Mouse (Mus musculus): ENCODE measurements around the gene Scap. TPM values are rescaled to one million over a fixed set of nuclear protein-coding genes. Genes with fewer than 3 reads are reported as not detected.

Scap gene
- polyA plus RNA-seq, 1 experiment from 2014 or later, result 26.2 TPM

DNA sequence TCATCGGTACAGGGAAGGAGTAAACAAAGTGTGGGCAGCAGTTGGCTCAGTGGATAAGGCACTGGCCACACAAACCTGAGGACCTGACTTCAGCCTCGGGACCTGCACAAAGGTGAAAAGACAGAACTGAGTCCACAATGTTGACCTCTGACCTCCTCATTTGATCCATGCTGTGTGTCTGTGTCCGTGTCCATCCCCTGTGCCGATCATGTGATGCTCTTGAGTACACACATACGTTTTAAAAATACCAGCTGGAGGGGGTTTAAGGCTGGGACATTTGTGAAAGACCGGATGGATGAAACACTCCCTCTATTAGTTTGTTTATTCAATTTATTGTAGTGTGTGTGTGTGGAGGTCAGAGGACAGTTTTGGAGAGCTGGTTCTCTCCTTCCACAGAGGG lies 10.7 kb downstream of the Scap start:
- Histone ChIP-seq H3K4me3 (ENCODE audit: low read length) (no peak overlapping the region), H3K27me3 (ENCODE audit: control insufficient read depth, insufficient read depth, low read depth, low read length) (no peaks in the 10 kb centered on the region), H3K4me2 (ENCODE audit: low read depth, low read length) (no peak overlapping the region), H3K27ac (ENCODE audit: low read length) (no peak overlapping the region), H3K36me3 (ENCODE audit: control insufficient read depth, insufficient read depth, low read length) (no peaks in the 10 kb centered on the region), H3K9me3 (ENCODE audit: control insufficient read depth, low read length) (no peaks in the 10 kb centered on the region), H3K4me1 (replicated peaks; ENCODE audit: control insufficient read depth, insufficient read depth, low read length) (peaks cover 9% of the 10 kb centered on the region), H3K9ac (ENCODE audit: low read length) (no peak overlapping the region)
- 0 out of 2 replicates have a peak, but pooled peaks have one; percentile 7 for ATAC-seq (ENCODE audit: low read depth)
- 28% methylated on average over 6 of the region's 6 CpGs for WGBS

DNA sequence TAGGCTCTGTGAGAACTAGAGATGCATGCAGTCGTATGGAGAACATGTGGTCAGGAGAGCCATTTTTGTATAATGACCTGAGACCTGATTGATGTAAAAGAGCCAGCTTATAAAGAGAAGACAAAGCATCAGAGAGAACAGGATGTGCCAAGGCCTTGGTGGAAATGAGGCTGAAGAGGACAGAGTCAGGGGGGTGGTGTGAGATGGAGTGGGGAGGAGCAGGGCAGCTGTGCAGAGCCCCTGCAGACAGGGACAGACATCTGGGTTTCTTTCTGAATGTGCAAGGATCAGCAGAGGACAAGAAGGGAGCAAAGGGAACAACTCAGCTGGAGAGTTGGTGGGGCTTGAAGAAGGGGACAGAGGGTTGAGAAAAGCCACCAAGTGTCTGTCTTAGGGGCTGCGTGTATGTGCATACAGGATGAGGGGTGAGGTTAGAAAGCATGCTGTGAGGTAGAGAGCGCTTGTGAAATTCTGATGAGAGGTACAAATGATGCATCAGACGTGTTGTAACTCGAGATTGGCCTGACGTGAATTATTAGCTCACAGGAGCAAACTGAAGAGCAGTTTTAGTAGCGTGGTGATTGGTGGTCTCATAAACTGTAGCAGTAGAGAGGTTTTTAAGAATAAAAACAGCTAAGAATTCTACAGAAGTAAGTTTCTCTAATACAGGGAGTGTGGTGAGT lies 12.1 kb downstream of the Scap start:
- Histone ChIP-seq H3K9ac (ENCODE audit: low read length) (no peak overlapping the region), H3K9me3 (ENCODE audit: control insufficient read depth, low read length) (no peaks in the 10 kb centered on the region), H3K27ac (ENCODE audit: low read length) (peak overlapping the region; percentile 3; the same call in 1 of the 2 replicates), H3K4me3 (ENCODE audit: low read length) (no peak overlapping the region), H3K4me1 (replicated peaks; ENCODE audit: control insufficient read depth, insufficient read depth, low read length) (peaks cover 9% of the 10 kb centered on the region), H3K4me2 (ENCODE audit: low read depth, low read length) (no peak overlapping the region), H3K27me3 (ENCODE audit: control insufficient read depth, insufficient read depth, low read depth, low read length) (no peaks in the 10 kb centered on the region), H3K36me3 (ENCODE audit: control insufficient read depth, insufficient read depth, low read length) (no peaks in the 10 kb centered on the region)
- WGBS, result 42% methylated on average over 7 of the region's 7 CpGs
- peak; percentile 75 for ATAC-seq (ENCODE audit: low read depth)

DNA sequence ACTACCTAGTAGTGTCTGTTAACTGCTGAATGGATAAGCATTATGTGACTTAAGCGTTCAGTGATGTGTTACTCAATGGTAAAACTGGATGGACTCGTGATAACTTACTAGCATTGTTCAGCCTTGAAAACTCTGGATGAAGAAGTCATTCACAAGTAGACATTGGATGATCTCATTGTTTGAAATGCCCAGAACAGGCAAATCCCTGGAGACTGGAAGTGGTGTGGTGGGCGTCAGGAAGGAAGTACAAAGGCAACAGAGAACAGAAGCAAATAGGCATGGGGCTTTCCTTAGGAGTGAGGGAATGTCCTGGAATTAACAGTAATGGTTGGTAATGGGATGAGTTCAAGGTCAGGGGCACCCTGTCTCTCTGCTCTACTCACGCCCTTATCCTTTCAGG lies 15.8 kb downstream of the Scap start:
- Histone ChIP-seq H3K27ac (ENCODE audit: low read length) (no peak overlapping the region), H3K27me3 (ENCODE audit: control insufficient read depth, insufficient read depth, low read depth, low read length) (no peaks in the 10 kb centered on the region), H3K4me3 (ENCODE audit: low read length) (no peak overlapping the region), H3K9me3 (ENCODE audit: control insufficient read depth, low read length) (no peaks in the 10 kb centered on the region), H3K4me1 (replicated peaks; ENCODE audit: control insufficient read depth, insufficient read depth, low read length) (peaks cover 9% of the 10 kb centered on the region), H3K4me2 (ENCODE audit: low read depth, low read length) (no peak overlapping the region), H3K9ac (ENCODE audit: low read length) (no peak overlapping the region), H3K36me3 (ENCODE audit: control insufficient read depth, insufficient read depth, low read length) (no peaks in the 10 kb centered on the region; the same call in 1 of the 2 replicates)
- WGBS, result 56% methylated on average over 4 of the region's 4 CpGs
- ATAC-seq (ENCODE audit: low read depth), result 0 out of 2 replicates have a peak, but pooled peaks have one; percentile 52

DNA sequence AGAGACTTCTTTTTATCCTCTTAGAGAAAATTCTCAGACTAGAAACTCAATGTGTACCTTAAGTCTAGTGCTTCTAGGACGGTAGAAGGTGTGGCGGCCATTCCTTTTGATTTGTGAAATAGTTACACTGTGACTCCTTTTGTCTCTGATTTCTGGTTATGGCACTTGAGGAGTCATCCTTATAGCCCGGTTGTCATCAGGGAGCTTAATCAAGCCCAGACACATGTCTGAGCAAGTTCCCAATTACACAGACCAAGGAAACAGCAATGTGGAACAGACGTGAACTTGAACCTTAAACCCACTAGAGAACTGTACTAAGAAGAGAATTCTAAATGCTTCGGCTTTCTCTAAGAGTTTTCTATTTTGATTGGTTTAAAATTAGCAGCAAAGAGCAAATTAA lies 17.1 kb downstream of the Scap start:
- H3K4me2 ChIP-seq (ENCODE audit: low read depth, low read length), result no peak overlapping the region
- no peaks in the 10 kb centered on the region; the same call in 1 of the 2 replicates for H3K36me3 ChIP-seq (ENCODE audit: control insufficient read depth, insufficient read depth, low read length)
- no peak overlapping the region for H3K4me3 ChIP-seq (ENCODE audit: low read length)
- ATAC-seq (ENCODE audit: low read depth), result no peak
- no peaks in the 10 kb centered on the region for H3K9me3 ChIP-seq (ENCODE audit: control insufficient read depth, low read length)
- H3K4me1 ChIP-seq (replicated peaks; ENCODE audit: control insufficient read depth, insufficient read depth, low read length), result peaks cover 2% of the 10 kb centered on the region; the same call in 1 of the 2 replicates
- 83% methylated on average over 5 of the region's 5 CpGs for WGBS
- H3K27ac ChIP-seq (ENCODE audit: low read length), result no peak overlapping the region
- no peaks in the 10 kb centered on the region for H3K27me3 ChIP-seq (ENCODE audit: control insufficient read depth, insufficient read depth, low read depth, low read length)
- H3K9ac ChIP-seq (ENCODE audit: low read length), result no peak overlapping the region

DNA sequence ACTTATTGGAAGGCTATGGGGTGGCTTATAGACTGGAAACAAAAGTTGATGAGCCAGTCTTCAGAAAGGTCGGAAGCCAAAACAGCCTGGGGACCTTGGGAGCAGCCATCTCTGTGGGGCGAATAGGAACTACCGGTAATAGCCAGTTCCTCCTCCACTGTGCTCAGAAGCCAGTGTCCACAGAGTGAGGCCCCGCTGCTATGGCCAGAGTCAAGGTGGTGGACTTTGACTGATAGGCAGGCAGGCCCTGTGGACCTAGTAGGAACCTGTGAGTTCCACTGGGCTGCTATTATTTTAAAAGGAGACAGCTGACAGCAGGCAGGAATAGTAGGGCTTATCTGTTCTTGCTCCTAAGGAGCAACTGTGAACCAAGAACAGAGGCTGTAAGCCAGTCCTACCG lies 17.5 kb downstream of the Scap start:
- H3K4me1 ChIP-seq (replicated peaks; ENCODE audit: control insufficient read depth, insufficient read depth, low read length), result no peaks in the 10 kb centered on the region
- 78% methylated on average over 5 of the region's 5 CpGs for WGBS
- no peak overlapping the region for H3K27ac ChIP-seq (ENCODE audit: low read length)

DNA sequence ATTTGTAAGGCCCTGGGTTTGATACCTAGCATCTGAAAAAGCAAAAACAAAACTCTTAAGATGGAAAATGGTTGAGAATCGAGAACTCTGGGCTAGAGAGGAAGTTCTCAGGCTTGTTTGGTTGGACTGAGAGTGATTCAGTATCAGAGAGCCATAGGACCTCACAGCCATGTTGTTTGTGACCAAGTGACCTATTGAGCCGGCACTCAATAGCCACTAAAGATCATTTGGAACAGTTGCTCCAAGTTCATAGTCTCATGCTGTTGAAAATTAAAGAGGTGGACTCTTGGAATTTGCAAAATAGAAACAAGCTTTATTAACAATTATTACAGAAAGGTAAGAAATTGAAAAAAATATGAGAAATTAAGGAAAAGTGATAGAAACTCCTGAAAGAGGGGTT lies 18.3 kb downstream of the Scap start:
- Histone ChIP-seq H3K9ac (ENCODE audit: low read length) (no peak overlapping the region), H3K4me2 (ENCODE audit: low read depth, low read length) (no peak overlapping the region), H3K4me3 (ENCODE audit: low read length) (no peak overlapping the region), H3K9me3 (ENCODE audit: control insufficient read depth, low read length) (no peaks in the 10 kb centered on the region), H3K36me3 (ENCODE audit: control insufficient read depth, insufficient read depth, low read length) (no peaks in the 10 kb centered on the region; the same call in 1 of the 2 replicates), H3K27me3 (ENCODE audit: control insufficient read depth, insufficient read depth, low read depth, low read length) (no peaks in the 10 kb centered on the region), H3K27ac (ENCODE audit: low read length) (no peak overlapping the region), H3K4me1 (replicated peaks; ENCODE audit: control insufficient read depth, insufficient read depth, low read length) (no peaks in the 10 kb centered on the region)
- WGBS, result 82% methylated on average over 2 of the region's 2 CpGs
- no peak for ATAC-seq (ENCODE audit: low read depth)

More for the DNA sequence above, 17.5 kb downstream of the Scap start:
- H3K9ac ChIP-seq (ENCODE audit: low read length), result no peak overlapping the region
- no peaks in the 10 kb centered on the region; the same call in 1 of the 2 replicates for H3K36me3 ChIP-seq (ENCODE audit: control insufficient read depth, insufficient read depth, low read length)
- no peak overlapping the region for H3K4me3 ChIP-seq (ENCODE audit: low read length)
- no peaks in the 10 kb centered on the region for H3K27me3 ChIP-seq (ENCODE audit: control insufficient read depth, insufficient read depth, low read depth, low read length)
- no peak for ATAC-seq (ENCODE audit: low read depth)
- no peaks in the 10 kb centered on the region for H3K9me3 ChIP-seq (ENCODE audit: control insufficient read depth, low read length)
- no peak overlapping the region for H3K4me2 ChIP-seq (ENCODE audit: low read depth, low read length)

DNA sequence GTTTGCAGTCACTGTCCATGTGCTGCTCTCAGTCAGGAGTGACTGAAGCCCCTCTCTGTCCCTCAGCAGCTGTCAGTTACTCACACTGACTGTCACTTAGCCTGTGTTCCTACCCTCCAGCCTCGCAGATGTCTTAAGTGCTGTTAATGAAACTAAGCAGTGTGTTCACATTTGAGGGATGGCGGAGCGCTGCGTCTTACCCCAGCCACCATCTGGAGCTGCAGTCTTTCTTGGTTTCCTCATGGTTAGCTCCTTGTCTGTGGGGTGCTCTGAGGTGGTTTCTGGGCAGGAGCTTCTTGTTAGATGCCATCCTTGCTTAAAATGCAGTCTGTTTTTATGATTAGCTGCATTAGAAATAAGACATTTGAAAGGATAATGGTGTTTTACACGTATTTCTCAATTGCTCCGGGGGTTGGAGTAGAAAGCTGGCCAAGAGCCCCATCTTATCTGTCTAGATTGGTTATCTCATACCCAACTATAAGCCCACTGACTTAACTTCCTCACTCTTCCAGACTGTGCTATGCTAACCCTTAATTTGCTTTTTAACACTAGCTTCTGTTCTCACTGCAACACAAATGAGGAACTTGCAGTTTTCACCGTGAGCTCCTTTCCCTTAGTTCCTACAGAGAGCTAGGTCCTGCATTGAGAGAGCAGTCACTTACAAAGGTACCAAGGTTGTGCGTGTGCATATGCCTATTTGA lies 19.0 kb downstream of the Scap start:
- ATAC-seq (ENCODE audit: low read depth), result no peak
- Histone ChIP-seq H3K4me2 (ENCODE audit: low read depth, low read length) (no peak overlapping the region), H3K36me3 (ENCODE audit: control insufficient read depth, insufficient read depth, low read length) (no peaks in the 10 kb centered on the region; the same call in 1 of the 2 replicates), H3K9ac (ENCODE audit: low read length) (no peak overlapping the region), H3K4me3 (ENCODE audit: low read length) (no peak overlapping the region), H3K27ac (ENCODE audit: low read length) (no peak overlapping the region), H3K27me3 (ENCODE audit: control insufficient read depth, insufficient read depth, low read depth, low read length) (no peaks in the 10 kb centered on the region), H3K4me1 (replicated peaks; ENCODE audit: control insufficient read depth, insufficient read depth, low read length) (no peaks in the 10 kb centered on the region), H3K9me3 (ENCODE audit: control insufficient read depth, low read length) (no peaks in the 10 kb centered on the region)
- 85% methylated on average over 8 of the region's 8 CpGs for WGBS

DNA sequence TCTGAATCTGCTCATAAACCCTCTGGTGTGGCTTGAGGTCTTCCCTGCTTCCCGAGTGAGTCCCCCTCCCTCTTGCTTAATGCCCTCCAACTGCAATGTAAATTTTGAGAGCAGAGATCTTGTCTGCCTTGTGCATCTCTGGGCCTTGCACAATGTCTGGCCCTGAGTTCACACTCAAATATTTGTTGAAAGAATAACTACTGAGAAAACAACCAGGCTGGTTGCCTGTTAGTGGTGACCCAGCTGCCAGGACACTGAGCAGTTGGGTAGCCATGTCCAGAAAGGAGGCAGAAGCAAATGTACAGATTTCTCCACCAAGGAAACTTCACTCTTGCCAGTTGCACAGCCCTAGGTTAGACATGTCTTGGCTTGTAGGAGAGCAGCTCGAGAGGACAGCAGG lies 25.3 kb downstream of the Scap start:
- Histone ChIP-seq H3K27ac (ENCODE audit: low read length) (no peak overlapping the region), H3K36me3 (ENCODE audit: control insufficient read depth, insufficient read depth, low read length) (no peaks in the 10 kb centered on the region; the same call in 1 of the 2 replicates), H3K4me1 (replicated peaks; ENCODE audit: control insufficient read depth, insufficient read depth, low read length) (no peaks in the 10 kb centered on the region), H3K4me3 (ENCODE audit: low read length) (no peak overlapping the region), H3K4me2 (ENCODE audit: low read depth, low read length) (no peak overlapping the region), H3K27me3 (ENCODE audit: control insufficient read depth, insufficient read depth, low read depth, low read length) (no peaks in the 10 kb centered on the region), H3K9me3 (ENCODE audit: control insufficient read depth, low read length) (no peaks in the 10 kb centered on the region), H3K9ac (ENCODE audit: low read length) (no peak overlapping the region)
- no peak for ATAC-seq (ENCODE audit: low read depth)
- 75% methylated on average over 2 of the region's 2 CpGs for WGBS

DNA sequence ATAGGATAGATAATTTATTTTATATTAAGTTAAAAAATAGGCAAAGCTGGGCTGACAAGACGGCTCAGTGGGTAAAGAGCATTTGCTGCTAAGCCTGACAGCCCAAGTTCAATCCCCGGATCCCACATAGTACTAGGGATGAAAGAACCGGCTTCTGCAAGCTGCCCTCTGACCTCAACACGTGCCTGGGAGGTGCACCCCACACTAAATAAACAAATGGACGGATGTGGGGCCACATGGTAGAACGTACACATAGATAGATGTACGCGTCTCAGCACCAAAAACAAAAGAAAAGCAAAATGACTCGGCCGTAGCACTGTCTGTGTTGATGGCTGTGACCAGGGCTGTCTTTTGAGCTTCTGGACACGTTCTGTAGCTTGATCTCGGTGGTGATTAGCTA lies 28.2 kb downstream of the Scap start:
- H3K4me3 ChIP-seq (ENCODE audit: low read length), result no peak overlapping the region
- H3K9ac ChIP-seq (ENCODE audit: low read length), result no peak overlapping the region
- no peak for ATAC-seq (ENCODE audit: low read depth)
- H3K9me3 ChIP-seq (ENCODE audit: control insufficient read depth, low read length), result no peaks in the 10 kb centered on the region
- H3K4me2 ChIP-seq (ENCODE audit: low read depth, low read length), result no peak overlapping the region
- H3K4me1 ChIP-seq (replicated peaks; ENCODE audit: control insufficient read depth, insufficient read depth, low read length), result no peaks in the 10 kb centered on the region
- H3K27ac ChIP-seq (ENCODE audit: low read length), result no peak overlapping the region
- H3K36me3 ChIP-seq (ENCODE audit: control insufficient read depth, insufficient read depth, low read length), result no peaks in the 10 kb centered on the region
- no peaks in the 10 kb centered on the region for H3K27me3 ChIP-seq (ENCODE audit: control insufficient read depth, insufficient read depth, low read depth, low read length)
- WGBS, result 39% methylated on average over 12 of the region's 12 CpGs
